Mouse (Mus musculus) thymus, postnatal 0 days (tissue): Measurements from ENCODE around the gene Fkbp2. TPM values are rescaled to one million over a fixed set of nuclear protein-coding genes. Genes with fewer than 3 reads are reported as not detected.
A peak's percentile ranks its signal among the peaks of the same experiment; 100 is the strongest.
"Not testable (repeated sequence)": the region's sequence is repeated elsewhere in the genome, so short reads cannot be mapped to it uniquely, and the experiment has no call there.

Experiments
- DNase-seq: peaks from one replicate; pipeline ENCODE4 v3.0.0-alpha.2; 2015; ENCODE audit warnings: low spot score
- polyA plus RNA-seq: library from polyadenylated mRNA; unstranded; fragments of >200 nt; fragmentation: Nextera tagmentation; extraction: Ambion mirVana; gene quantifications from 2 replicates; pipeline ENCODE4 v1.2.1, GENCODE M21; 2015

Fkbp2 gene
- polyA plus RNA-seq, 1 experiment from 2014 or later: 90.6 TPM

- not testable (repeated sequence) for DNase-seq
These were observed 10.9 kb upstream of the Fkbp2 start for GRCm38 (mm10) chr19:6991166-6991565.

GRCm38 (mm10) chr19:6990712-6991111 lies 10.4 kb upstream of the Fkbp2 start:
- no peak for DNase-seq

GRCm38 (mm10) chr19:6989251-6989650 lies 8.9 kb upstream of the Fkbp2 start:
- DNase-seq: no peak

DNA sequence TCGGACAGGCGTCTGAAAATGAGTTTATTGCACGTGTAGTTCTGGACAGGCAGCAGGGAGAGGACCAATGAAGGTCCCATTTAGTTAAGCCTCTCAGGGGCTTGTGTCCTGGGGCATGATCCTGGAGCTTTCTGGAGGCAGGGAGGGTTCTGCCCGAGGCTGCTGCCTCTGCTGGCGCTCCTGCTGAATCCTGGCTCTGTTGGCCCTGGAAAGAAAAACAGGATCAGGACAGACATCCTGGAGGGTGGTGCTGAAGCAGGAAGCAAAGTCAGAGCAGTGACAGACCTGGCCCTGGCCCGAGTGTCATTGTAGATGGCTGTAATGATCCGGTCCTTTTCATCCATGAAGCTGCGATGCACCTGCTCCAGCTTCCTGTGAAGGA lies 7.6 kb upstream of the Fkbp2 start:
- no peak for DNase-seq

- DNase-seq: peak; percentile 68
These were observed 7.0 kb upstream of the Fkbp2 start, which contains the start of gene Vegfb for GRCm38 (mm10) chr19:6987061-6987903. TSS of gene Vegfb (minus strand) at chr19:6987651.

GRCm38 (mm10) chr19:6985951-6986708 lies 5.8 kb upstream of the Fkbp2 start:
- no peak for DNase-seq

GRCm38 (mm10) chr19:6985300-6985699 lies 5.0 kb upstream of the Fkbp2 start:
- no peak for DNase-seq

DNA sequence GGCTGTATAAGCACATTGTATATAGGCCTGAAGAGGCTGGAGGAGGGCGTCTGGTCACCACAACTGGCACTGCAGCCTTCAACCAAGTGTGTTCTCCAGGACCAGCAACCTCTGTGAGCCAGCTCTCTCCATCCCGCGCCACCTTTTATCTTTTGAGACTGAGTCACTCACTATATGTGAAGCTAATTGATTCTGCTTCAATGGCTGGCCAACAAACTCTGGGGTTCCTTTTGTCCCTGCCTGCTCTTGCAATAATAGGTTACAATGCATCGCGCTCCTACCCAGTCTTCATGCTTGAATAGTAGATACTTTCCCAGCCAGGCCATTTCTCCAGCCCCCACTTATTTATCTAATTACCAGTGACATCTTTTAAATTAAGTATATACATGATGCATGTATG lies 3.3 kb upstream of the Fkbp2 start:
- no peak for DNase-seq

DNA sequence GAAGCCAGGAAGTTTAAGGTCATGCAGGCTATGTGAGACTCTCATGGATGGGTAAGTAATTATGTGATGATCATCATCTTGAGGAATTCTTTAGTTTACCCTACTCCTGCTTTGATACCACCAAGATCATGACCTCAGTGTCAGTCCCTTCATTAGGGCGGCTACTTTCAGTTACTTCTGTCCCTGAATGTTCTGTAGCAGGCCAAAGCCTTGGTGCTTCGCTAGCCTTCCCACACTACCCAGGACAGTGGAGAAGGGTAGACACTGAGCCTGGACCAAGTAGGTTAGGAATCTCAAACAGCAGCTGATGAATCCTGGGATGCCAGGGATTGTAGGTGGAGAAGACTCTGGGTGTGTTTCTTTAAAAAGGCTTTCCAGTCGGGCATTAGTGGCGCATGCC lies 1.2 kb upstream of the Fkbp2 start:
- DNase-seq: no peak

GRCm38 (mm10) chr19:6979486-6980380 lies 568 bp downstream of the Fkbp2 start:
- peak; percentile 100 for DNase-seq

DNA sequence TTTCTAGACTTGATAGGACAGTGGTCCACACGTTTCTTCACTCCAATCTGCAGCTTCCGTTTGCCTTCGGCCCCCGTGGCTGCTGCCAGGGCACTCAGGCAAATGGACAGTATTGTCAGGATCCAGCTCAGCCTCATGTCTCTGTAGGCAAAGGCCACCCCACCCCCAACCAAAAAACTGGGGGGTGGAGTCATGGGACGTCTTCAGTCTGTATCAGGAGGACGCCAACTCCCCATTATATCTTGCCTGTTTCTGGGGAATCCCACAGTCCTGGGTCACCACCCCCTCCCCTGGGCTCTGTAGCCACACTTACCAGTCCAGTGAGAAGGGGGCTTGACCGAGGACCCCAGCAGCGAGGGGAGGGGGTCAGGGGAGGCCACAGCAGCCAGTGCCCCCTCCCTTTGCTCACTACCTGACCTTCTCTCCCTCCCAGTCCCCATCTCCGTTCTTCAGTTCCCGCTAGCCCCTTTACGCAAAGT lies 1.3 kb downstream of the Fkbp2 start:
- DNase-seq: peak; percentile 50

GRCm38 (mm10) chr19:6978639-6978974 lies 1.7 kb downstream of the Fkbp2 start:
- DNase-seq: no peak

- no peak for DNase-seq
These were observed 2.3 kb downstream of the Fkbp2 start for GRCm38 (mm10) chr19:6977759-6978638.

- DNase-seq: peak; percentile 94
These were observed 4.5 kb downstream of the Fkbp2 start, which contains the start of gene Plcb3 for GRCm38 (mm10) chr19:6975537-6976521. TSS of gene Plcb3 (minus strand) at chr19:6976470.

DNA sequence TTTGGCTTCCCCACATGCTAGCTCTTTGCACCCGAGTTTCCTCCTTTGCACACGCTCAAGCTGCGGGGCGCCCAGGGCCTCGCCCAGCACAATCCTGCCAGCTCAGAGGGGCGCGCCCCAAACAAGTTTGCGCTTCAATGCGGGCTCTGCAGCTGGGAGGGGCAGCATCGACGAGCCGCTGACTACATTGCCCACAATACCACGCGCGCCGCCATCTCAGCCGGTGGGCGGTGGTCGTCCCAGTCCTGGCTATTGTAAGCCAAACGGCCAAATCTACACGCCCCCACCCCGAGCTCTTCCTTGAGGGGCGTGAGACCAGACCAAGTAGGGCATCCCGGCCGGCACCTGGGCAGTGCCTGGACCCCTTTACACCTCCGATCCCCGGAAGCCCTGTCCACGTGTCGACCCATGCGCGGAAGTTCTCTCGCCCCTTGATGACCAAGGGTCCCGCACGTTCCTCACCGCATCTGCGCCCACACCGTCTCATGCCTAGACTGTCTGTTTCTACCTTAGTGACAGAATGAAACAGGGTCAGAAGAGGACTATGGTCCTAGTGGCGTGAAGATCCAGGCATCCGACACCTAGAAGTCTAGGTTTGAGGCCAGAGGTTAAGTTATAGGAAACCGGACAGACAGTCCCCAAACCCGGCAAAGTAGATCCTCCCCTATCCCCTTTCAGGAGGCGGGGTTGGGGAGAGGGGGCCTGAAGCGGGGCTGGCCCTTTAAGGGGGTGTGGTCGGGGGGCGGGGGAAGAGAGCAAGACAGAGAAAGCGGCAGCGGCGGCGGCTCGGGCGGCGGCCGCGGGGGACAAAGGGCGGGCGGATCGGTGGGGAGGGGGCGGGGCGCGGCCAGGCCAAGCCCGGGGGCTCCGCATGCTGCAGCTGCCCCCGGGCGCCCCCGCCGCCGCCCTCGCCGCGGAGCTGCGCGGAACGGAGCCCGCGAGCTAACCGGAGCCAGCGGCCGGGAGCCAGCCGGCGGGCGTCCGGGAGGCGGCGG lies 5.8 kb downstream of the Fkbp2 start, which contains the start of gene Ppp1r14b:
Gene Ppp1r14b, plus strand, starts transcription at position 758 of the 995 bp plus-strand sequence.
- DNase-seq: peak; percentile 91

DNA sequence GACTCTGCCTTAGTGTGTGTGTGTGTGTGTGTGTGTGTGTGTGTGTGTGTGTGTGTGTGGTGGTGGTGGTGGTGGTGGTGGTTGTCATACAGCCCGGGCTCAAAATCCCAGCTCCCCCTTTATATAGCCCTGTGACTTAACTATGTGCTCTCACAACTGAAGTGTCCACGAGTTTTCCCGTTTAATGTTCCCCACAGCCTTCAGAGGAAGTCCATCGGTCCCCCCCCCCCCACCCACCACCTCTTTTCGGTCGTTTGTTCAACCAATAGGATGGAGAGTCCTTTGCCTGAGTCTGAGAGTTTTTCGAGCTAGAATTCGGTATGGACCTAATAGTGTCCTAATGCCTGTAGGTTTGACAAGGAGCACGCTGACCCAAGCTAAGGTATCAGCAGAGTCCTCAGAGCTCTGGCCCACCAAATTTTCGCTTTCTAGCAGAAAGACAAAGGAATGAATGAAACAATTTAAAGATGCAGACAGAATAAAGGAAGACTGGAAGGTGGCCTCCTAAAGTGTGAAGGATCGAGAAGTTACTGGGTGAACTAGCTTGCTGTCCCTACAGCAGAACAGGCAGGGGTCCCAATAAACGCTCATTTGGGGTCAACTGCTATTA lies 6.6 kb downstream of the Fkbp2 start:
- DNase-seq: no peak

DNA sequence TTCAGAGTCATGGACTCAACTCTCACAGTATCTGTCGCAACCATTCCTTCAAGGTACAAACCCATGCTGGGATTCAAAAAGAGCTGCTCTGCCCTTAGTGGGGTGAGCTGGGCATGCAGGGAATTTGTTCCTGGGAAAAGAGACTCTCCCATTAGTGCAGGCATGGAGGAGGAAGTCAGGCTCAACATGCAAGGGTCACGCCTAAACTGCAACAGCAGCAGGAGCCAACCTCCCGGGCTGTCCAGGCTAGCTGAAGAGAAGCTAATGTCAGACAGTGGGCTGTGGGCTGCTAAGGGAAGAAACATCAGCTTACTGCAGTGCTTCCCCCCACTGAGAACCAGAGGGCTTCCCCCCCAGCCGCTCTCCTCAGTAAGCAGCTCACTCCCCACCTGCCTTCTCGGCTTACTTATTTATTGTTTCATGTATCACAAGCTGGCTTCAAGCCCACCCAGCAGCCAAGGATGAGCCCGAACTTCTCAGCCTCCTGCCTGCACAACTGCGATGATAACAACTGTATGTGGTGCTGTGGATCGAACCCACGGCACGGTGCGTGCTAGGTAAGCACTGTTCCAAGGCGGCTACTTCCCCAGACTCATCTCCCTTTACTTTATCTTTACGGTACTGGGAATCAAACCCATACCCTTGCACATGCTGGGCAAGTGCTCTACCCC lies 7.9 kb downstream of the Fkbp2 start:
- no peak for DNase-seq
